Mouse (Mus musculus): ENCODE measurements around the gene Dnajc17. TPM values are rescaled to one million over a fixed set of nuclear protein-coding genes. Genes with fewer than 3 reads are reported as not detected.

The Dnajc17 gene
- polyA plus RNA-seq, 2 experiments, result 18.0 to 33.1 TPM

GRCm38 (mm10) chr2:119247904-119248303 is 39.3 kb upstream of the Dnajc17 start:
- Histone ChIP-seq H3K4me2 (replicated peaks; ENCODE audit: low read depth, low read length, severe bottlenecking) (no peak overlapping the region), H3K9me3 (ENCODE audit: control insufficient read depth, low read length) (no peaks in the 10 kb centered on the region), H3K9ac (ENCODE audit: low read depth, low read length, severe bottlenecking) (no peak overlapping the region), H3K27ac (replicated peaks; ENCODE audit: low read depth, low read length) (no peak overlapping the region), H3K36me3 (ENCODE audit: control insufficient read depth, insufficient read depth, low read length) (no peaks in the 10 kb centered on the region), H3K4me1 (ENCODE audit: control insufficient read depth, insufficient read depth, low read length) (no peaks in the 10 kb centered on the region), H3K27me3 (ENCODE audit: control insufficient read depth, insufficient read depth, low read length) (no peaks in the 10 kb centered on the region), H3K4me3 (replicated peaks; ENCODE audit: low read length) (no peak overlapping the region)
- no peak for TF ChIP-seq POLR2A (IDR thresholded peaks at IDR 0.05; ENCODE audit: borderline replicate concordance, extremely low read depth, insufficient read depth, insufficient read length)
- ATAC-seq (ENCODE audit: low FRiP score, low read depth) (no peak), DNase-seq (ENCODE audit: low spot score) (no peak)
- WGBS, result 88% methylated on average over 9 of the region's 9 CpGs

GRCm38 (mm10) chr2:119245246-119245645 is 36.7 kb upstream of the Dnajc17 start:
- 87% methylated on average over 7 of the region's 7 CpGs for WGBS
- Histone ChIP-seq H3K4me2 (replicated peaks; ENCODE audit: low read depth, low read length, severe bottlenecking) (no peak overlapping the region), H3K9me3 (ENCODE audit: control insufficient read depth, low read length) (no peaks in the 10 kb centered on the region), H3K9ac (ENCODE audit: low read depth, low read length, severe bottlenecking) (no peak overlapping the region), H3K36me3 (ENCODE audit: control insufficient read depth, insufficient read depth, low read length) (no peaks in the 10 kb centered on the region), H3K4me3 (replicated peaks; ENCODE audit: low read length) (no peak overlapping the region), H3K4me1 (ENCODE audit: control insufficient read depth, insufficient read depth, low read length) (no peaks in the 10 kb centered on the region), H3K27me3 (ENCODE audit: control insufficient read depth, insufficient read depth, low read length) (no peaks in the 10 kb centered on the region; the same call in 1 of the 2 replicates), H3K27ac (replicated peaks; ENCODE audit: low read depth, low read length) (no peak overlapping the region)
- no peak for TF ChIP-seq POLR2A (IDR thresholded peaks at IDR 0.05; ENCODE audit: borderline replicate concordance, extremely low read depth, insufficient read depth, insufficient read length)
- ATAC-seq (ENCODE audit: low FRiP score, low read depth) (no peak), DNase-seq (ENCODE audit: low spot score) (no peak)

GRCm38 (mm10) chr2:119242548-119242947 is 34.0 kb upstream of the Dnajc17 start:
- Histone ChIP-seq H3K36me3 (ENCODE audit: control insufficient read depth, insufficient read depth, low read length) (no peaks in the 10 kb centered on the region), H3K27me3 (ENCODE audit: control insufficient read depth, insufficient read depth, low read length) (peaks cover 18% of the 10 kb centered on the region), H3K9ac (ENCODE audit: low read depth, low read length, severe bottlenecking) (no peak overlapping the region), H3K27ac (replicated peaks; ENCODE audit: low read depth, low read length) (no peak overlapping the region), H3K4me2 (replicated peaks; ENCODE audit: low read depth, low read length, severe bottlenecking) (no peak overlapping the region), H3K9me3 (ENCODE audit: control insufficient read depth, low read length) (no peaks in the 10 kb centered on the region), H3K4me1 (ENCODE audit: control insufficient read depth, insufficient read depth, low read length) (no peaks in the 10 kb centered on the region), H3K4me3 (replicated peaks; ENCODE audit: low read length) (no peak overlapping the region)
- ATAC-seq (ENCODE audit: low FRiP score, low read depth) (no peak), DNase-seq (ENCODE audit: low spot score) (no peak)
- TF ChIP-seq POLR2A (IDR thresholded peaks at IDR 0.05; ENCODE audit: borderline replicate concordance, extremely low read depth, insufficient read depth, insufficient read length), result no peak
- 77% methylated on average over 9 of the region's 9 CpGs for WGBS

- no peak overlapping the region for H3K9ac ChIP-seq (ENCODE audit: low read depth, low read length, severe bottlenecking)
- 87% methylated on average over 4 of the region's 4 CpGs for WGBS
- no peak overlapping the region for H3K4me2 ChIP-seq (replicated peaks; ENCODE audit: low read depth, low read length, severe bottlenecking)
- DNase-seq (ENCODE audit: low spot score), result no peak
- H3K27me3 ChIP-seq (ENCODE audit: control insufficient read depth, insufficient read depth, low read length), result peaks cover 36% of the 10 kb centered on the region
- H3K36me3 ChIP-seq (ENCODE audit: control insufficient read depth, insufficient read depth, low read length), result no peaks in the 10 kb centered on the region
- H3K27ac ChIP-seq (replicated peaks; ENCODE audit: low read depth, low read length), result no peak overlapping the region
- no peak for TF ChIP-seq POLR2A (IDR thresholded peaks at IDR 0.05; ENCODE audit: borderline replicate concordance, extremely low read depth, insufficient read depth, insufficient read length)
- H3K4me1 ChIP-seq (ENCODE audit: control insufficient read depth, insufficient read depth, low read length), result no peaks in the 10 kb centered on the region
- no peak for ATAC-seq (ENCODE audit: low FRiP score, low read depth)
- no peaks in the 10 kb centered on the region for H3K9me3 ChIP-seq (ENCODE audit: control insufficient read depth, low read length)
- H3K4me3 ChIP-seq (replicated peaks; ENCODE audit: low read length), result no peak overlapping the region
Observed at GRCm38 (mm10) chr2:119240819-119241186, 32.2 kb upstream of the Dnajc17 start.

GRCm38 (mm10) chr2:119240075-119240818 is 31.7 kb upstream of the Dnajc17 start:
- no peak for ATAC-seq (ENCODE audit: low FRiP score, low read depth)
- peaks cover 41% of the 10 kb centered on the region for H3K27me3 ChIP-seq (ENCODE audit: control insufficient read depth, insufficient read depth, low read length)

More at GRCm38 (mm10) chr2:119240075-119240818, 31.7 kb upstream of the Dnajc17 start:
- Histone ChIP-seq H3K4me1 (ENCODE audit: control insufficient read depth, insufficient read depth, low read length) (no peaks in the 10 kb centered on the region), H3K4me3 (replicated peaks; ENCODE audit: low read length) (no peak overlapping the region), H3K9ac (ENCODE audit: low read depth, low read length, severe bottlenecking) (no peak overlapping the region), H3K9me3 (ENCODE audit: control insufficient read depth, low read length) (no peaks in the 10 kb centered on the region), H3K36me3 (ENCODE audit: control insufficient read depth, insufficient read depth, low read length) (no peaks in the 10 kb centered on the region), H3K4me2 (replicated peaks; ENCODE audit: low read depth, low read length, severe bottlenecking) (no peak overlapping the region), H3K27ac (replicated peaks; ENCODE audit: low read depth, low read length) (no peak overlapping the region)
- DNase-seq (ENCODE audit: low spot score), result no peak
- TF ChIP-seq POLR2A (IDR thresholded peaks at IDR 0.05; ENCODE audit: borderline replicate concordance, extremely low read depth, insufficient read depth, insufficient read length), result no peak
- WGBS, result 61% methylated on average over 4 of the region's 4 CpGs

All from limb, embryonic 14.5 days (tissue).